Mouse (Mus musculus): Measurements from ENCODE around the gene Mogs. TPM values are rescaled to one million over a fixed set of nuclear protein-coding genes. Genes with fewer than 3 reads are reported as not detected.

The Mogs gene
- polyA plus RNA-seq, 3 experiments from 2014 or later = 7.7 to 13.3 (median 12.9) TPM

- ATAC-seq = no peak
These were observed 38.2 kb downstream of the Mogs start for GRCm38 (mm10) chr6:83153485-83153884.

- ATAC-seq = peak; percentile 19
These were observed 40.4 kb downstream of the Mogs start for GRCm38 (mm10) chr6:83155552-83156238.

GRCm38 (mm10) chr6:83156259-83156684 is 41.0 kb downstream of the Mogs start, which contains the start of the genes Wdr54 and 1700003E16Rik:
Gene Wdr54, minus strand, starts transcription at chr6:83156397.
Gene 1700003E16Rik, plus strand, starts transcription at chr6:83156404.
- ATAC-seq = peak; percentile 64

GRCm38 (mm10) chr6:83159456-83159855 is 44.2 kb downstream of the Mogs start:
- ATAC-seq = peak; percentile 62

- no peak for ATAC-seq
These were observed 46.1 kb downstream of the Mogs start for GRCm38 (mm10) chr6:83161442-83161841.

DNA sequence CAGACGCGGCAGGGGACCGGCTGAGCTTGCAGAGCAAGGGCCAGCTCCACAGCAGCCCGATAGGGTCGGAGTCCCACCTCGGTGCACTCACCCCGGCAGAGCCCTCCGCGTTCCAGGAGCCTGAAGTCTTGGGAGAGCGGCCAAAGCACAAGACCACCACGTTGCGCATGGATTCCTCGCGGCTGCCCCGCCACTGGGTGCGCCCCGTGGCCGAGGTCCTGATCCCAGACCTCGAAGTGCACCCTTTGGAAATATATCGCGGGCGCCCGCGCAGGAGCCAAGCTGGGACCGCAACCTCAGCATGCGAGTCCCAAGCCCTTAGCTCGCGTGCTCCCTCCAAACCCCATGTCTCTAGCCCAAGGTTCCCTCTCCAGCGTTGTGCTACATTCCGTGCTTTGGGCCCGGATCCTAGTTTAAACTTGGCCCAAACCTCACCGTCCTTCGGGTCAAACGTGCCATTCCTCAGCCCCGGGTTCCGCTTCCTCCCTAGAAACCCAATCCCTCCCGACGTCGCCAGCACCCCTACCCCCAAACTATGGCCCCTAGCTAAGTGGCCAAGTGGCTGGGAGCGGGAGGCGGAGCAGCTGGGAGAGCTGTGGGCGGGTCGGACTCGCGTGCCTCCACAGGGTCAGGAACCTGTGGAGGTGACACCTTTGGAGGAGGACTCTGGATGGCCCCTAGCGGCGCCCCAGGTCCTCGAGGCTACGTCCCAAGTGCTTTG is 46.8 kb downstream of the Mogs start:
- ATAC-seq = no peak

- ATAC-seq = no peak
These were observed 47.4 kb downstream of the Mogs start for GRCm38 (mm10) chr6:83162701-83163100.

GRCm38 (mm10) chr6:83165026-83165606 is 49.8 kb downstream of the Mogs start:
- ATAC-seq = peak; percentile 57

DNA sequence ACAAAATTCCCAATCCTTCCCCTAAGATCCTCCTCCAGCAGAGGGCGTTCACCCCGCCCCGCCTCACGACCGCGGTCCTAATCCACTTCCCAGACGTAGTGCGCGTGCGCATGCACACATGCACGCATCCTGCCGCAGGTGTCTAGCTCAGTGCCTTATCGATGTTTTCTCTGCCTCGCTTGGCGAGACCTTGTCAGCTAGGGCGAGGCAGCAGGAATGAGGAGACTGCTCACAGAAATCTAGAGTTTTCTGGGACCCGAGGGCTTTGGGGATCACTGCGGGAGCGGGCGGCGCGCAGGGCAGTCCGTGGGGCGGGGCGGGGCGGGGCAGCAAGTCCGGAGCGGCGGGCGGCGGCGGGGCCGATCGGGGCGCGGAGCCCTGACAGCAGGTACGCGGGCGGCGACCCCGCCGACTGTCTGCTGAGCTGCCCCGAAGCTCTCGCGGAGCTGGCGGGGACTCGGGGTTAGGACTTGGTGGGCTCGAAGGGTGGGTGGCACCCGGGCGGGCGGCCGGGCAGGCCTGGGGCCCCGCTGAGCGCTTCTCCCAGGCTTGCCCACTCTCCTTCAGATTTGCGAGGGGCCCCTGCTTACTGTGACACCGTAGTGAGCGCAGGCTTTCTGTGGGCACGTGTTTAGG is 50.4 kb downstream of the Mogs start, which contains the start of gene Dctn1:
Gene Dctn1 (plus strand): TSS at position 314 of the 636 bp plus-strand sequence.
- ATAC-seq = peak; percentile 82

DNA sequence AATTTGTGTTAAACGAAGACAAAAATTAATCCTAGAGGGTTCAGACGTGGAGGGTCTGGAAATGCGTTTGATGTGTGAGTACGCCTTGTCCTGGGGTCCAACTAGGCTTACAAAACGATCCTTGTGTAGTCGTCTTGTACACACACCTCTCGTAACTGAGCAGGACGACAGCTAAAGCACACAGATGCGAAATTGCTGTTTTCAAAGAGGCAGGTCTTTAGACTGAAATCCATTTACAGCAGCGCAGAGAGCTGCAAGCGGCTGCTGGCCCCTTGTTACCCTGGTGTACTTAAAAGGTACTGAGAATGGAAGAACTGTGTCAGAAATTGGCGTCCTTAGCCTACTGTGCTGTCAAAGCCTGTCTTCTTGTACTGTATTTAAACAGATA is 50.9 kb downstream of the Mogs start:
- peak; percentile 33 for ATAC-seq

Other genes starting within 250 kb of the Mogs start
- gene Sema4f, start 175.7 kb upstream of the Mogs start, polyA plus RNA-seq (2017; shearing (Covaris generic)) = 1 to 10 TPM; 2.4 to 3.6 (median 3.1) TPM
- 1 to 10 TPM in 1 of 3 experiments, under 1 TPM in 1, not detected in 1; 0.17 to 1.8 TPM for gene M1ap, start 168.6 kb upstream of the Mogs start, polyA plus RNA-seq (2017; shearing (Covaris generic))
- gene Dok1, start 82.0 kb upstream of the Mogs start, polyA plus RNA-seq (2017; shearing (Covaris generic)) = 10 to 100 TPM; 23.6 to 36.1 (median 30.4) TPM
- gene Loxl3, start 81.3 kb upstream of the Mogs start, polyA plus RNA-seq (2017; shearing (Covaris generic)) = not detected
- 100 to 1,000 TPM; 423 to 474 (median 448) TPM for gene Aup1, start 61.0 kb upstream of the Mogs start, polyA plus RNA-seq (2017; shearing (Covaris generic))
- gene Htra2, start 60.2 kb upstream of the Mogs start, polyA plus RNA-seq (2017; shearing (Covaris generic)) = 10 to 100 TPM; 23.5 to 29.2 (median 28.4) TPM
- gene Dqx1, start 57.7 kb upstream of the Mogs start, polyA plus RNA-seq (2017; shearing (Covaris generic)) = 1 to 10 TPM; 2.1 to 2.7 (median 2.7) TPM
- not detected for gene Tlx2, start 45.2 kb upstream of the Mogs start, polyA plus RNA-seq (2017; shearing (Covaris generic))
- gene Pcgf1, start 37.6 kb upstream of the Mogs start, polyA plus RNA-seq (2017; shearing (Covaris generic)) = 10 to 100 TPM; 37.0 to 49.3 (median 49.1) TPM
- not detected for gene Lbx2, start 29.1 kb upstream of the Mogs start, polyA plus RNA-seq (2017; shearing (Covaris generic))
- 1 to 10 TPM in 1 of 3 experiments, under 1 TPM in 1, not detected in 1; 0.79 to 3.2 TPM for gene Ccdc142, start 13.9 kb upstream of the Mogs start, polyA plus RNA-seq (2017; shearing (Covaris generic))
- gene Gm42688, start 13.9 kb upstream of the Mogs start, polyA plus RNA-seq (2017; shearing (Covaris generic)) = 1 to 10 TPM in 2 of 3 experiments, under 1 TPM in 1; 0.82 to 1.1 (median 1.1) TPM
- gene Mrpl53, start 6.5 kb upstream of the Mogs start, polyA plus RNA-seq (2017; shearing (Covaris generic)) = 10 to 100 TPM; 60.0 to 78.3 (median 66.2) TPM
- gene Wbp1, start 6.1 kb downstream of the Mogs start, polyA plus RNA-seq (2017; shearing (Covaris generic)) = 10 to 100 TPM; 25.1 to 28.9 (median 28.3) TPM
- 1 to 10 TPM in 2 of 3 experiments, not detected in 1; 1.0 to 2.8 TPM for gene Ino80b, start 9.9 kb downstream of the Mogs start, polyA plus RNA-seq (2017; shearing (Covaris generic))
- gene Rtkn, start 20.0 kb downstream of the Mogs start, polyA plus RNA-seq (2017; shearing (Covaris generic)) = 1 to 10 TPM in 1 of 3 experiments, not detected in 2; 3.7 TPM
- gene Wdr54, start 40.9 kb downstream of the Mogs start, polyA plus RNA-seq (2017; shearing (Covaris generic)) = under 1 TPM in 2 of 3 experiments, not detected in 1; 0.19 to 0.48 TPM
- not detected for gene 1700003E16Rik, start 40.9 kb downstream of the Mogs start, polyA plus RNA-seq (2017; shearing (Covaris generic))
- gene Dctn1, start 50.4 kb downstream of the Mogs start, polyA plus RNA-seq (2017; shearing (Covaris generic)) = 10 to 100 TPM; 15.5 to 21.0 (median 16.1) TPM
- gene Slc4a5, start 104.3 kb downstream of the Mogs start, polyA plus RNA-seq (2017; shearing (Covaris generic)) = under 1 TPM in 2 of 3 experiments, not detected in 1; 0.49 to 0.59 TPM
- 100 to 1,000 TPM; 129 to 140 (median 134) TPM for gene Mthfd2, start 210.4 kb downstream of the Mogs start, polyA plus RNA-seq (2017; shearing (Covaris generic))
- 10 to 100 TPM; 57.7 to 67.7 (median 63.5) TPM for gene Mob1a, start 210.5 kb downstream of the Mogs start, polyA plus RNA-seq (2017; shearing (Covaris generic))
- gene Bola3, start 233.7 kb downstream of the Mogs start, polyA plus RNA-seq (2017; shearing (Covaris generic)) = 10 to 100 TPM; 59.4 to 85.5 (median 73.8) TPM

Measured in inflammation-experienced regulatory T-cells, adult 6 months (primary cell).